Mouse (Mus musculus) heart, embryonic 14.5 days (tissue): Measurements from ENCODE around the gene Negr1. TPM values are rescaled to one million over a fixed set of nuclear protein-coding genes. Genes with fewer than 3 reads are reported as not detected.

Experiments
- ATAC-seq: fragments of 200-750 bp; cut with Nextera tagmentation; 2 replicates; pipeline ENCODE4 v1.8.0; 2017; ENCODE audit warnings: low read depth, moderate TSS enrichment; ENCODE audit not compliant: insufficient number of reproducible peaks, insufficient read depth, low FRiP score
- H3K27ac ChIP-seq, 2 experiments: fragments of 200-500 bp in 1 of 2; fragments of 300-500 bp in 1 of 2; sonication (generic) in 1 of 2; replicated peaks in 1 of 2; 2 replicates each; pipeline ENCODE4 v1.5.1; 2012 to 2014; ENCODE audit warnings: low read depth in 2 of 2, low read length in 2 of 2, control low read depth in 1 of 2, mild to moderate bottlenecking in 1 of 2, mixed read lengths in 1 of 2; ENCODE audit not compliant: control insufficient read depth in 1 of 2, insufficient read depth in 1 of 2
- H3K27me3 ChIP-seq: fragments of 300-500 bp; sonication (generic); 2 replicates; pipeline ENCODE4 v1.6.1; 2014; ENCODE audit warnings: mild to moderate bottlenecking, low read length, control low read depth; ENCODE audit not compliant: control insufficient read depth, insufficient read depth
- H3K36me3 ChIP-seq: fragments of 300-500 bp; sonication (generic); 2 replicates; pipeline ENCODE4 v1.6.1; 2014; ENCODE audit warnings: mild to moderate bottlenecking, control low read depth, low read length, mixed read lengths; ENCODE audit not compliant: control insufficient read depth, insufficient read depth
- H3K4me1 ChIP-seq, 2 experiments: fragments of 200-500 bp in 1 of 2; fragments of 300-500 bp in 1 of 2; sonication (generic) in 1 of 2; 2 replicates each; pipeline ENCODE4 v1.6.1; 2012 to 2014; ENCODE audit warnings: low read length in 2 of 2, control low read depth in 1 of 2, mixed read lengths in 1 of 2; ENCODE audit not compliant: control insufficient read depth in 2 of 2, insufficient read depth in 2 of 2
- H3K4me2 ChIP-seq: fragments of 300-500 bp; sonication (generic); 2 replicates; pipeline ENCODE4 v1.6.1; 2014; ENCODE audit warnings: mild to moderate bottlenecking, low read length
- H3K4me3 ChIP-seq, 2 experiments: fragments of 200-500 bp in 1 of 2; fragments of 300-500 bp in 1 of 2; sonication (generic) in 1 of 2; 2 replicates each; pipeline ENCODE4 v1.5.1; 2012 to 2014; ENCODE audit warnings: low read length in 2 of 2, mild to moderate bottlenecking in 2 of 2, control low read depth in 1 of 2, low read depth in 1 of 2, moderate library complexity in 1 of 2; ENCODE audit not compliant: control insufficient read depth in 1 of 2, insufficient read depth in 1 of 2
- H3K9ac ChIP-seq: fragments of 300-500 bp; sonication (generic); 2 replicates; pipeline ENCODE4 v1.6.1; 2014; ENCODE audit warnings: mild to moderate bottlenecking, low read length
- H3K9me3 ChIP-seq: fragments of 300-500 bp; sonication (generic); 2 replicates; pipeline ENCODE4 v1.6.1; 2016; ENCODE audit warnings: low read length, control low read depth; ENCODE audit not compliant: control insufficient read depth
- WGBS: fragments of 180-500 bp; shearing (Covaris S2); extraction: QIAGEN DNeasy Blood & Tissue Kit; methylation state at CpG from one replicate; pipeline ENCODE4 v1.1.7; 2014; 5-methylcytosine and 5-hydroxymethylcytosine counted together
- polyA plus RNA-seq: library from polyadenylated mRNA; unstranded; fragments of >200 nt; fragmentation: Nextera tagmentation; extraction: Ambion mirVana; gene quantifications from 2 replicates; pipeline ENCODE4 v1.2.1, GENCODE M21; 2014

Gene Negr1
- polyA plus RNA-seq, 1 experiment from 2014 or later: 2.4 TPM

- no peaks in the 10 kb centered on the region for H3K4me1 ChIP-seq
- no peak overlapping the region for H3K4me2 ChIP-seq
- no peaks in the 10 kb centered on the region for H3K9me3 ChIP-seq
- no peaks in the 10 kb centered on the region for H3K27me3 ChIP-seq
- H3K4me3 ChIP-seq: no peak overlapping the region
- H3K9ac ChIP-seq: no peak overlapping the region
- no peak for ATAC-seq
- H3K36me3 ChIP-seq: no peaks in the 10 kb centered on the region
- H3K27ac ChIP-seq: no peak overlapping the region
Observed at GRCm38 (mm10) chr3:157097514-157097913, 535.9 kb downstream of the Negr1 start.

- Histone ChIP-seq H3K4me3 (no peak overlapping the region), H3K27ac (no peak overlapping the region)
- 78% methylated on average over 6 of the region's 6 CpGs for WGBS
Observed at GRCm38 (mm10) chr3:157098417-157098816, 536.8 kb downstream of the Negr1 start.

DNA sequence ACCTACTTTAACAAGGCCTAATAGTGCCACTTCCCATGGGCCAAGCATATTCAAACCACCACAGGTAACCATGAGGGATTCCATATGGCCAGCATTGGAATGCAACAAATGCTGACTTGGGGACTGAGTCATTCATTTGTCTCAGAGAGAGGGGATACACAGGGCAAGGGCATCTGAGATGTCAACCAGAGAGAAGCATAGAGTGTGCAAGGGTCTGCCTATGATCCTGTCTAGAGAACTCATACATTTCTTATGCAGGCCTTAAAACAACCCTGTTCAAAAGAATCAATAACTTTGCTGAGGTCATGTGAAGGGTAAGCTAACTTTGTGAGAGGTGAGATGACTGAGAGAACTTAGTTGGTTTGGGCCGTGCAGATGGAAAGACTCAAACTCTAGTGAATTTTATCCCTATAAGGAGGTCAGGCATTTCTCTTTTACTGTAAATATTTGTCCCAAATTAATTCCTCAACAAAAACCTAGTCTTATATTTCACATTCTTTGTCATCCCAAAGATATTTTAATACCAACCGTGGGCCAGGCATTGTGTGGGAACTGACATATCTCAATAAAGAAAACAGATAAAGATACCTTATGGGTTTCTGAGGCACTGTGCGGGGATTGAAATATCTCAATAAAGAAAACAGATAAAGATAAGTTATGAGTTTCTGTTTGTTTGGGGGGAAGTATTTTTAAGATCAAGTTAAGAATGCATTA, 543.4 kb downstream of the Negr1 start:
- no peak for ATAC-seq
- Histone ChIP-seq H3K36me3 (no peaks in the 10 kb centered on the region), H3K27ac (no peak overlapping the region), H3K9ac (no peak overlapping the region), H3K4me1 (no peaks in the 10 kb centered on the region), H3K4me2 (no peak overlapping the region), H3K4me3 (no peak overlapping the region), H3K27me3 (no peaks in the 10 kb centered on the region), H3K9me3 (no peaks in the 10 kb centered on the region)
- WGBS: 64% methylated on average over 3 of the region's 3 CpGs

More at GRCm38 (mm10) chr3:157098417-157098816, 536.8 kb downstream of the Negr1 start:
- H3K36me3 ChIP-seq: no peaks in the 10 kb centered on the region
- no peaks in the 10 kb centered on the region for H3K9me3 ChIP-seq
- H3K9ac ChIP-seq: no peak overlapping the region
- no peaks in the 10 kb centered on the region for H3K27me3 ChIP-seq
- H3K4me2 ChIP-seq: no peak overlapping the region
- ATAC-seq: no peak
- H3K4me1 ChIP-seq: no peaks in the 10 kb centered on the region

DNA sequence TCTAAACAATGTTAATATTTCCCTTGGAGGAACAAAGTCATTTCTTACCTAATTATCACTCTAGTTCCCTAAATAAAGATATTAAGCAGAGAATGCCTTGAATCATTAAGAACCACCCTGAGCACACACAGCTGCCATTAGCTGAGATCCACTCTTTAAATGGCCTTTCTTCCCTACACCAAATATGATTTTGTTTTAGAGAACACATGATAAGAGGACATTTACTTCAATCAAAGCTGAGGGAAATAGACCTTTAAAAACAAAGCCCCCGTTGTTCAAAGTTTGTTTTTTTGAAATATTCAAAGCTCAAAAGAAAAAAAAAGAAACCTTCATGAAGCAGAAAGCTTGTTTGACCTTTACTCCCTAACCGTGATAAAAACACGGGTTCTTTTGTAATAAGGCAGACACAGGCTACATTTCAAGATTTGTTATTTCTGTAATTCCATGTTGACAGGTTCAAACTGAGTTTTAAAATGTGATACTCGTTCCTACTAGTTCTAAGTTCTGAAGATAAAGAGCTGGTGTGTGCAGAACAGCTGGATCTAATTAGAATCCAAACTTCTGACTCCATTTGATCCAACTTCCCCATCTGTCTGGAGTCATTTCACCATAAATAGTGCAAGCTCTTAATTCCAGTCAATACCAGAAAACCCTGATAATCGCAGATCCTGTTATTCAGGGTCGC, 544.1 kb downstream of the Negr1 start:
- 57% methylated on average over 6 of the region's 6 CpGs for WGBS
- H3K36me3 ChIP-seq: no peaks in the 10 kb centered on the region
- no peak overlapping the region for H3K9ac ChIP-seq
- no peak; the same call in 1 of the 2 replicates for ATAC-seq
- H3K4me2 ChIP-seq: no peak overlapping the region
- no peaks in the 10 kb centered on the region for H3K4me1 ChIP-seq
- no peak overlapping the region for H3K4me3 ChIP-seq
- H3K27ac ChIP-seq: no peak overlapping the region
- H3K27me3 ChIP-seq: no peaks in the 10 kb centered on the region
- H3K9me3 ChIP-seq: no peaks in the 10 kb centered on the region

DNA sequence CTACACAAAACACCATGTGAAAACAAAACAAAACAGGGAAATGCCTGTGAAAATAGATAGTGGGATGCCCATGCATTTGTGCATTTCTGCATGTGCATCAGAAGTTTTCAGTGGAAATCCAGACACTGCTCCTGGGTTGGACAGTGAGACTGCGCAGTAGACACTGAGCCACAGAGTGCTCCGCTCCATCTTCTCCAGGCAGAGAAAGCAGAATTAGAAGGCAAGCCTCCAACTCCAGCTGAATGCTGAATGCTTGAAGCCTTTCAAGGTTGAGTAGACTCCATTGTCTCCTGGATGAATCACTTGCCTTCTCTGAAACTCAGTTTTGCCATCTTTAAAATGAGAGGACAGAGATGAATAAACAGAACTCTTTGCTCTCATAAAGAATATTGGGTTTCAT, 546.6 kb downstream of the Negr1 start:
- WGBS: 88% methylated on average over 2 of the region's 2 CpGs
- H3K9me3 ChIP-seq: no peaks in the 10 kb centered on the region
- ATAC-seq: no peak

GRCm38 (mm10) chr3:157109308-157109707, 547.7 kb downstream of the Negr1 start:
- Histone ChIP-seq H3K9me3 (no peaks in the 10 kb centered on the region), H3K9ac (no peak overlapping the region), H3K27me3 (no peaks in the 10 kb centered on the region), H3K4me3 (no peak overlapping the region), H3K27ac (no peak overlapping the region), H3K4me1 (peaks cover 0 to 4% of the 10 kb centered on the region in 2 experiments; a peak in 2 of 4 replicates), H3K4me2 (no peak overlapping the region), H3K36me3 (no peaks in the 10 kb centered on the region)
- no peak for ATAC-seq

More for the DNA sequence above, 546.6 kb downstream of the Negr1 start:
- Histone ChIP-seq H3K27me3 (no peaks in the 10 kb centered on the region), H3K27ac (no peak overlapping the region), H3K36me3 (no peaks in the 10 kb centered on the region), H3K4me3 (no peak overlapping the region), H3K4me2 (no peak overlapping the region), H3K4me1 (no peaks in the 10 kb centered on the region), H3K9ac (no peak overlapping the region)

GRCm38 (mm10) chr3:157115105-157115760, 553.6 kb downstream of the Negr1 start:
- H3K36me3 ChIP-seq: no peaks in the 10 kb centered on the region
- H3K9ac ChIP-seq: no peak overlapping the region
- H3K9me3 ChIP-seq: no peaks in the 10 kb centered on the region
- peak overlapping the region; percentile 6 to 30 for H3K27ac ChIP-seq
- no peak overlapping the region for H3K4me2 ChIP-seq
- H3K27me3 ChIP-seq: no peaks in the 10 kb centered on the region
- WGBS: 24% methylated on average over 5 of the region's 5 CpGs
- ATAC-seq: peak; percentile 64; the same call in 1 of the 2 replicates
- no peak overlapping the region for H3K4me3 ChIP-seq
- H3K4me1 ChIP-seq: peaks cover 6 to 7% of the 10 kb centered on the region in 2 experiments; a peak in 2 of 4 replicates
